Mouse (Mus musculus): ENCODE measurements around the gene Spin2g. TPM values are rescaled to one million over a fixed set of nuclear protein-coding genes. Genes with fewer than 3 reads are reported as not detected.
"Not testable (repeated sequence)": the region's sequence is repeated elsewhere in the genome, so short reads cannot be mapped to it uniquely, and the experiment has no call there.

The Spin2g gene
- not detected in 2 replicates for polyA plus RNA-seq (2012; rRNA removed)

DNA sequence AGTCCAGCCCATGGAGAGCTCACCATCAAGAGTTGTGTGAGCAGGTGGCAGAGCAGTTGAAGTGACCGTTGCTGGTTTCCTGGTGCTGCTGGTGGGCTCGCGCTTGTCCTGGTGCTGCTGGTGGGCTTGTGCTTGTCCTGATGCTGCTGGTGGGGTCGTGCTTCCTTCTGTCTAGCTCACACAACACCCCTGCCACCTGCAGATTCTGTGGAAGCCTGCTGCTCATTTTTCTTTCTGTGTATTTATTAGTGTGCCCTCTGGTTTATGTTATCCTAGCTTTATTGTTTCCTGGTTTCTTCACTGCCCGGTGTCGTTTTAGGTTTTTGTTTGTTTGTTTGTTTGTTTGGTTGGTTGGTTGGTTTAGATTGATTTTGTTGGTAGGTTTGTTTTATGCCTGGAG lies at the start of gene Spin2g:
TSS of gene Spin2g (minus strand) at position 101 of the 400 bp plus-strand sequence.
- not testable (repeated sequence) for DNase-seq (ENCODE audit: low read depth)

Other genes starting within 250 kb of the Spin2g start
- not detected in 2 replicates for gene Btbd35f9, start 77.2 kb downstream of the Spin2g start, polyA plus RNA-seq (2012; rRNA removed)
- gene Btbd35f8, start 211.8 kb upstream of the Spin2g start, polyA plus RNA-seq (2012; rRNA removed): not detected in 2 replicates

Measured in gonadal fat pad, adult 2 months (tissue).